ENCODE assay signal across 8 mouse cellular contexts in genomic region chr19:5822174-5822833, GRCm38 (mm10). TPM values are rescaled to one million over a fixed set of nuclear protein-coding genes. Genes with fewer than 3 reads are reported as not detected.
DNase-seq lines count a peak whose midpoint lies in the region; ATAC-seq and TF ChIP-seq lines count a peak whose summit lies in the region.

No protein-coding gene starts in this region.

- H3K4me2 ChIP-seq in heart, embryonic 16.5 days (ENCODE audit: low read depth, low read length), result peak overlapping the region; percentile 50

- peak; percentile 75 for ATAC-seq in heart, embryonic 16.5 days (replicated peaks; ENCODE audit: extremely low read depth, insufficient read depth, low FRiP score)

- no peak for TF ChIP-seq POLR2A in olfactory bulb, adult 2 months (IDR thresholded peaks at IDR 0.05; ENCODE audit: insufficient read depth, low read depth, low read length)

- 26% methylated on average over 12 of the region's 12 CpGs for WGBS in heart, embryonic 16.5 days
- 16% methylated on average over 12 of the region's 12 CpGs for WGBS in olfactory bulb, adult 2 months

- H3K9ac ChIP-seq in heart, embryonic 16.5 days (ENCODE audit: low read length), result peak overlapping the region; percentile 69

- H3K36me3 ChIP-seq in heart, embryonic 16.5 days (ENCODE audit: control insufficient read depth, insufficient read depth), result no peaks in the 10 kb centered on the region

- H3K4me1 ChIP-seq in heart, embryonic 16.5 days (ENCODE audit: control insufficient read depth, insufficient read depth, low read length), result peaks cover 69% of the 10 kb centered on the region
- H3K4me1 ChIP-seq in olfactory bulb, adult 2 months (ENCODE audit: control insufficient read depth, insufficient read depth, low read length), result peaks cover 45% of the 10 kb centered on the region

- peak overlapping the region; percentile 96 for H3K27ac ChIP-seq in heart, embryonic 16.5 days (ENCODE audit: low read length)
- peak overlapping the region; percentile 71 for H3K27ac ChIP-seq in olfactory bulb, adult 2 months (ENCODE audit: insufficient read depth, low read depth, low read length)

- peak; percentile 52 for DNase-seq in kidney, adult 18-20 months
- no peak for DNase-seq in kidney, adult 11 months
- peak; percentile 65 for DNase-seq in 3134 (ENCODE audit: extremely low read depth, insufficient read length, low spot score)
- peak; percentile 93 for DNase-seq in brain, adult 2 months (ENCODE audit: low read depth, low spot score)
- no peak for DNase-seq in thymus, postnatal 10 days (ENCODE audit: low spot score in 2 of 2)
- DNase-seq in thymus, postnatal 36 days, result no peak

- H3K27me3 ChIP-seq in heart, embryonic 16.5 days (ENCODE audit: control insufficient read depth, insufficient read depth, low read length), result no peaks in the 10 kb centered on the region

- TF ChIP-seq CTCF in olfactory bulb, adult 2 months (IDR thresholded peaks at IDR 0.05; ENCODE audit: insufficient read depth, low read depth, low read length), result no peak

- no peaks in the 10 kb centered on the region for H3K9me3 ChIP-seq in heart, embryonic 16.5 days (replicated peaks; ENCODE audit: control insufficient read depth, low read length)

- H3K4me3 ChIP-seq in heart, embryonic 16.5 days (ENCODE audit: low read length), result peak overlapping the region; percentile 39
- H3K4me3 ChIP-seq in olfactory bulb, adult 2 months (ENCODE audit: insufficient read depth, low read depth, low read length), result no peak overlapping the region

RNA-seq across cellular contexts. Expression of gene Scyl1, which starts 51.1 kb away (rescaled TPM):
- polyA plus RNA-seq in heart, embryonic 16.5 days (2015; fragmentation: Nextera tagmentation; extraction: Ambion mirVana), result 62.1 and 66.6 TPM in 2 replicates
- polyA plus RNA-seq in olfactory bulb, adult 2 months (2012; ENCODE audit: insufficient read depth, insufficient read length, low replicate concordance, missing spikeins), result not detected in 2 replicates

RNA-seq across cellular contexts. Expression of gene Frmd8, which starts 52.8 kb away (rescaled TPM):
- polyA plus RNA-seq in heart, embryonic 16.5 days (2015; fragmentation: Nextera tagmentation; extraction: Ambion mirVana), result 33.6 and 34.8 TPM in 2 replicates
- polyA plus RNA-seq in olfactory bulb, adult 2 months (2012; ENCODE audit: insufficient read depth, insufficient read length, low replicate concordance, missing spikeins), result not detected in 2 replicates

RNA-seq across cellular contexts. Expression of gene Slc25a45, which starts 55.3 kb away (rescaled TPM):
- 4.6 and 5.0 TPM in 2 replicates for polyA plus RNA-seq in heart, embryonic 16.5 days (2015; fragmentation: Nextera tagmentation; extraction: Ambion mirVana)
- polyA plus RNA-seq in olfactory bulb, adult 2 months (2012; ENCODE audit: insufficient read depth, insufficient read length, low replicate concordance, missing spikeins), result not detected in 2 replicates

Comparison
In these comparisons a context has a peak if more than half of its experiments do, and no peak if none do; other contexts are left out.
1. DNase-seq: peak in kidney, adult 18-20 months (single experiment), 3134 (single experiment) and brain, adult 2 months (single experiment); none in kidney, adult 11 months (single experiment), thymus, postnatal 10 days (0 of 2) and thymus, postnatal 36 days (0 of 2).